Mouse (Mus musculus) forebrain, embryonic 11.5 days (tissue): ENCODE data around the gene Tnfsf15. TPM values are rescaled to one million over a fixed set of nuclear protein-coding genes. Genes with fewer than 3 reads are reported as not detected.

Experiments used
- ATAC-seq: fragments of 200-750 bp; cut with Nextera tagmentation; replicated peaks from 2 replicates; pipeline ENCODE4 v1.8.0; 2017; ENCODE audit warnings: moderate TSS enrichment; ENCODE audit not compliant: low FRiP score
- DNase-seq: peaks from one replicate; pipeline ENCODE4 v3.0.0-alpha.2; 2017; ENCODE audit warnings: low spot score
- H3K27ac ChIP-seq: fragments of 300-500 bp; sonication (generic); 2 replicates; pipeline ENCODE4 v1.5.1; 2014; ENCODE audit warnings: low read depth, low read length
- H3K27me3 ChIP-seq: fragments of 300-500 bp; sonication (generic); 2 replicates; pipeline ENCODE4 v1.6.1; 2014; ENCODE audit warnings: mild to moderate bottlenecking, low read length, mixed read lengths; ENCODE audit not compliant: control insufficient read depth, insufficient read depth
- H3K36me3 ChIP-seq: fragments of 300-500 bp; sonication (generic); 2 replicates; pipeline ENCODE4 v1.6.1; 2014; ENCODE audit warnings: mild to moderate bottlenecking, low read length, moderate library complexity, mixed read lengths; ENCODE audit not compliant: control insufficient read depth, insufficient read depth
- H3K4me1 ChIP-seq: fragments of 300-500 bp; sonication (generic); replicated peaks from 2 replicates; pipeline ENCODE4 v1.6.1; 2014; ENCODE audit warnings: low read length, mixed read lengths; ENCODE audit not compliant: control insufficient read depth, insufficient read depth
- H3K4me2 ChIP-seq: fragments of 300-500 bp; sonication (generic); 2 replicates; pipeline ENCODE4 v1.6.1; 2014; ENCODE audit warnings: low read depth, mild to moderate bottlenecking, low read length, moderate library complexity, mixed read lengths; ENCODE audit not compliant: severe bottlenecking
- H3K4me3 ChIP-seq: fragments of 300-500 bp; sonication (generic); 2 replicates; pipeline ENCODE4 v1.5.1; 2014; ENCODE audit warnings: low read depth, low read length
- H3K9ac ChIP-seq: fragments of 300-500 bp; sonication (generic); 2 replicates; pipeline ENCODE4 v1.6.1; 2014; ENCODE audit warnings: low read length
- H3K9me3 ChIP-seq: fragments of 300-500 bp; sonication (generic); 2 replicates; pipeline ENCODE4 v1.6.1; 2016; ENCODE audit warnings: low read length, mixed read lengths; ENCODE audit not compliant: control insufficient read depth
- WGBS: fragments of 180-500 bp; shearing (Covaris S2); extraction: QIAGEN DNeasy Blood & Tissue Kit; methylation state at CpG from one replicate; pipeline ENCODE4 v1.1.7; 2014; 5-methylcytosine and 5-hydroxymethylcytosine counted together
- polyA plus RNA-seq: library from polyadenylated mRNA; unstranded; fragments of >200 nt; fragmentation: Nextera tagmentation; extraction: Ambion mirVana; gene quantifications from 2 replicates; pipeline ENCODE4 v1.2.1, GENCODE M21; 2014

Tnfsf15 gene
- polyA plus RNA-seq, 1 experiment from 2014 or later, result not detected

DNA sequence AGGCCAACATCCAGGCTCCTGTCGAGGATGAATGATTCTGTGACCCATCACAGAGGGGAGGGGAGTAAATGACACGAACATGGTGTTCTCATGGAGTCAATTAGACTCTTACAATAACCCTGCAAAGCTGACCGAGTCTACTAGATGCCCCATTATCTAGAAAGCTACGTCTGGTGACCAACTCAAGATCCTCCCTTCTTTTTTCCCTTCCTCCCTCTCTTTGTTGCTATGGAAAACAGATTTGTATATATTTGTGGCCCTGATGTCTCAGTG lies 59.7 kb downstream of the Tnfsf15 start:
- Histone ChIP-seq H3K4me1 (no peaks in the 10 kb centered on the region), H3K4me2 (no peak overlapping the region), H3K36me3 (no peaks in the 10 kb centered on the region), H3K9ac (no peak overlapping the region), H3K4me3 (no peak overlapping the region), H3K9me3 (no peaks in the 10 kb centered on the region), H3K27ac (no peak overlapping the region), H3K27me3 (no peaks in the 10 kb centered on the region)
- DNase-seq (no peak), ATAC-seq (no peak)
- WGBS, result 63% methylated on average over 4 of the region's 4 CpGs

DNA sequence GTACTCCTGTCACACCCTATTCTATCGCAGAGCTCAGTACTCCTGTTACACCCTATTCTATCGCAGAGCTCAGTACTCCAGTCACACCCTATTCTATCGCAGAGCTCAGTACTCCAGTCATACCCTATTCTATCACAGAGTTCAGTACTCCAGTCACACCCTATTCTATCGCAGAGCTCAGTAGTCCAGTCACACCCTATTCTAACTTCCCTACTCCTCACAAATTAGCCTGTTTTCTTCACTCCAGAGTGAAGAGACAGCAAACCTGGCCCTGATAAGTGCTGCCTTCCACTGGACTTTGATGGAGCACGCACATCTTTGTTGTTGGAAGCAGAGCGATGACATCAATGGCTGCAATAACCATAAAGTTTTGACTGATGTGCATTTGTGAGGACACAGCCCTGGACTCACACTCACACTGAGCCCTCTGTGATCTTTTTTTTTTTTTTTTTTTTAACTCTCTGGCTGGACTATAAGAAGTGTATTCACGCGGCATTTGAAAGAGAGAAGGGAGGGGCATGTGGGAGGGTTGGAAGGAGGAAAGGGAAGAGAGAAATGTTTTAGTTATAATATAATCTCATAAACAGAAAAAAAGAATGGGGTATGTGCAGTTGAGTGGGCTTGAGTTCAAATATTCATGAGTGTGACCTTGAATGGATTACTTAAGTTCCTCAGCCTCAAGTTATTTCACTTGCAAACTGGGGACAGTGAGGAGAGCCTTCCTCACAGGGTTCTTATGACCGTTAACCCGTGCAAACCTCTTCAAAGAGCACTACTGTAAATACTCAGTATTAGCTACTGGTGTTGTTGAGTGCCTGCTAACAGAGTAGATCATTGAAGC lies 60.3 kb downstream of the Tnfsf15 start:
- DNase-seq (no peak), ATAC-seq (no peak)
- Histone ChIP-seq H3K4me1 (no peaks in the 10 kb centered on the region), H3K27me3 (no peaks in the 10 kb centered on the region), H3K4me3 (no peak overlapping the region), H3K27ac (no peak overlapping the region), H3K4me2 (no peak overlapping the region), H3K36me3 (no peaks in the 10 kb centered on the region), H3K9ac (no peak overlapping the region), H3K9me3 (no peaks in the 10 kb centered on the region)
- 89% methylated on average over 10 of the region's 10 CpGs for WGBS

DNA sequence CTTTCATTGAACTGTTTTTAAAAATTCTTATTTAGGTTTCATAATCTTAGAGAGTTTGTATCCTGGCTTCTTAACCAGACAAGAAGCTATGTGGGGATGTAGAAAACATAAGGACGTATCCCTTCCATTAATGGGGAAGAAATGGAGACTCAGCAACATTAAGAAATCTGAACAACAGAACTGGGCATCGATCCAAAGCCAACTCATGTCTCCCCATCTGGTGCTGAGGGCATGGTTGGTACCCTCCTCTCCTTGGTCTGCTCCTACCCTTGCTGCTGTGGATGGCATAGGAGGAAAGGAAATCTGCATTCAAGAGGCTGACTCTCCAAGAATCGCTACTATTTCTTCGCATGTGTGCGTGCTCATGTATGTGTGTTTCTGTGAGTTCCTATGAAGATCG lies 61.2 kb downstream of the Tnfsf15 start:
- DNase-seq (no peak), ATAC-seq (no peak)
- 92% methylated on average over 6 of the region's 6 CpGs for WGBS

DNA sequence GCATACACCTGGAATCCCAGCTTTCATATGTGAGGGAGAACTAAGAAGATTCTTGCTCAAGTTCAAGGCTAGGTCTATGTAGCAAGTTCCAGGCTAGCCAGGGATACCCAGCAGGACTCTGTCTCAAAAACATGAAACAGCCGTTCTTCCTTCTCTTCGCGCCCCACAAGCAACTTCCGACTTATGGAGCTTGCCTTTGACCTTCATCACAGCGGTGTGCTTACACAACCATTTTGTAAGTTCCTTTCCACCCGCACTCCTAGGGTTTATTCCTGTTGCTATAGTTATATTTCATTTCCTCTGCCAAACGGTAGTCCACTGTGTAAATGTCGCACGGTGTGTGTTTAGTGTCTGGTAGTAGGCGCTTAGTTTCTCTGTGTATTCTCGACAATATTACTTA lies 61.9 kb downstream of the Tnfsf15 start:
- Histone ChIP-seq H3K27me3 (no peaks in the 10 kb centered on the region), H3K4me2 (no peak overlapping the region), H3K4me1 (no peaks in the 10 kb centered on the region), H3K4me3 (no peak overlapping the region), H3K9ac (no peak overlapping the region), H3K27ac (no peak overlapping the region), H3K36me3 (no peaks in the 10 kb centered on the region), H3K9me3 (no peaks in the 10 kb centered on the region)
- DNase-seq, result no peak
- WGBS, result 89% methylated on average over 11 of the region's 11 CpGs
- ATAC-seq, result no peak

More for the DNA sequence above, 61.2 kb downstream of the Tnfsf15 start:
- no peak overlapping the region for H3K4me2 ChIP-seq
- no peaks in the 10 kb centered on the region for H3K9me3 ChIP-seq
- no peak overlapping the region for H3K4me3 ChIP-seq
- H3K27ac ChIP-seq, result no peak overlapping the region
- no peaks in the 10 kb centered on the region for H3K4me1 ChIP-seq
- H3K9ac ChIP-seq, result no peak overlapping the region
- H3K36me3 ChIP-seq, result no peaks in the 10 kb centered on the region
- H3K27me3 ChIP-seq, result no peaks in the 10 kb centered on the region

DNA sequence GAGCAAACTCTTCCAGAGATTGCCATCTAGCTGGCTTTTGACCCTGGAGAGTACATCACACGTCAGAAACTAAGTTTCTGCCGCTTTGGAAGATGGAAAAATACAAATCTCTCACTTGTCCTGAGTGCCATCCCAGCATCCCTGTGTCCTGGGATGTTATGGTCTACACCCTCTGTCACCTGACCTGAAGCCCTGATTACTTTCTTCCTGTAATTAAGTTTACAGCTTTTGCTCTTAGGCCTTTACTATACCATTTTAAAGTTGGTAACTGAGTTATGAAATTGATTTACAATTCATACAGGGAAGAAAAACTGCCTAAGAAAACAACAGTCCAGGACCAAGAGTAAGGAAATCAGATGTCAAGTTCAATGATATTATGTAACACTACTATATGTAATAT lies 62.5 kb downstream of the Tnfsf15 start:
- WGBS, result 86% methylated on average over 2 of the region's 2 CpGs
- no peak for ATAC-seq
- no peak overlapping the region for H3K4me2 ChIP-seq

DNA sequence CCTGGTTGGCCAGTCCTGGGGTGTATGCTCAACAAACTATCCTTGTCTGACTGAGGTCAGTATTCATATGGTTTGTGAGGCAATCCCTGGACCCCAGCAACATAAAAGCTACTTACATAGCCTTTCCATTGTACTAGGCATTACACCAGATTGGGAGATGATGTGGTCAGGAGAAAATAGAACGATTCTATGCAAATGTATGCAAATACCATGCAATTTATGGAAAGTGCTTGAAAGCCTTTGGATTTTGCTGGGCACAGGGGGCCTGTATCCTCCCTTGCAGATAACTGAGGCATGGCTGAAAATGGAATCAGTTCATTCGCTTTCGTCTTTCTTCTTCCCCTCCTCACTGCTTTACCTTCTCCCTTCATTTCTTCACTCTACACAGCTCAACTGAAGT lies 63.4 kb downstream of the Tnfsf15 start:
- ATAC-seq (no peak), DNase-seq (no peak)
- no peak overlapping the region for H3K9ac ChIP-seq
- no peak overlapping the region for H3K4me2 ChIP-seq
- 84% methylated on average over 3 of the region's 3 CpGs for WGBS
- no peaks in the 10 kb centered on the region for H3K4me1 ChIP-seq
- no peaks in the 10 kb centered on the region for H3K27me3 ChIP-seq
- H3K27ac ChIP-seq, result no peak overlapping the region
- H3K9me3 ChIP-seq, result no peaks in the 10 kb centered on the region
- H3K36me3 ChIP-seq, result no peaks in the 10 kb centered on the region
- no peak overlapping the region for H3K4me3 ChIP-seq

More for the DNA sequence above, 62.5 kb downstream of the Tnfsf15 start:
- H3K4me1 ChIP-seq, result no peaks in the 10 kb centered on the region
- H3K36me3 ChIP-seq, result no peaks in the 10 kb centered on the region
- no peak overlapping the region for H3K9ac ChIP-seq
- H3K9me3 ChIP-seq, result no peaks in the 10 kb centered on the region
- DNase-seq, result no peak
- no peak overlapping the region for H3K4me3 ChIP-seq
- H3K27me3 ChIP-seq, result no peaks in the 10 kb centered on the region
- H3K27ac ChIP-seq, result no peak overlapping the region

Other genes with a start within 250 kb of the Tnfsf15 start
- gene Whrn, start 249.1 kb downstream of the Tnfsf15 start, polyA plus RNA-seq, result 10.7 and 11.0 TPM in 2 replicates
- 298 and 308 TPM in 2 replicates for gene Atp6v1g1, start 200.3 kb downstream of the Tnfsf15 start, polyA plus RNA-seq
- gene Tmem268, start 186.3 kb downstream of the Tnfsf15 start, polyA plus RNA-seq, result 6.0 and 8.1 TPM in 2 replicates
- gene Gm11213, start 139.9 kb downstream of the Tnfsf15 start, polyA plus RNA-seq, result not detected in 2 replicates
- not detected in 2 replicates for gene Tex48, start 122.7 kb downstream of the Tnfsf15 start, polyA plus RNA-seq
- gene Gm11214, start 81.7 kb downstream of the Tnfsf15 start, polyA plus RNA-seq, result not detected in 2 replicates
- not detected in 2 replicates for gene Tnfsf8, start 116.2 kb upstream of the Tnfsf15 start, polyA plus RNA-seq